8 mouse cellular contexts compared by ENCODE assay signal in genomic region chr7:87584281-87584701, GRCm38 (mm10). TPM values are rescaled to one million over a fixed set of nuclear protein-coding genes. Genes with fewer than 3 reads are reported as not detected.
DNase-seq lines count a peak whose midpoint lies in the region; ATAC-seq and TF ChIP-seq lines count a peak whose summit lies in the region.

No protein-coding gene starts in this region.

- under 1% methylated on average over 28 of the region's 28 CpGs for WGBS in hindbrain, postnatal 0 days
- 0% methylated on average over 28 of the region's 28 CpGs for WGBS in stomach, postnatal 0 days

- H3K4me1 ChIP-seq in hindbrain, postnatal 0 days (ENCODE audit: insufficient read depth, low read length) = no peaks in the 10 kb centered on the region
- H3K4me1 ChIP-seq in stomach, postnatal 0 days (replicated peaks; ENCODE audit: control insufficient read depth, insufficient read depth) = no peaks in the 10 kb centered on the region

- peak overlapping the region; percentile 72 for H3K4me2 ChIP-seq in hindbrain, postnatal 0 days (ENCODE audit: low read depth, low read length)
- H3K4me2 ChIP-seq in stomach, postnatal 0 days (replicated peaks; ENCODE audit: low read depth) = no peak overlapping the region

- peak; percentile 1 to 4 for DNase-seq in kidney, postnatal 4 days
- no peak for DNase-seq in kidney, postnatal 10 days
- DNase-seq in embryo, embryonic 9.5 days (ENCODE audit: extremely low spot score) = peak; percentile 60
- DNase-seq in hindbrain, postnatal 0 days (ENCODE audit: low spot score) = peak; percentile 86
- peak; percentile 46 for DNase-seq in mesoderm, embryonic 11.5 days (ENCODE audit: low read depth, low spot score)
- DNase-seq in stomach, postnatal 0 days (ENCODE audit: low spot score) = peak; percentile 14
- no peak for DNase-seq in urinary bladder, postnatal 25 days (ENCODE audit: low spot score)
- no peak for DNase-seq in thymus, postnatal 10 days (ENCODE audit: low spot score in 2 of 2)

- no peaks in the 10 kb centered on the region for H3K27me3 ChIP-seq in hindbrain, postnatal 0 days (ENCODE audit: insufficient read depth, low read length)
- H3K27me3 ChIP-seq in stomach, postnatal 0 days (ENCODE audit: control insufficient read depth, insufficient read depth, low read length) = no peaks in the 10 kb centered on the region; the same call in 1 of the 2 replicates

- TF ChIP-seq EP300 in stomach, postnatal 0 days (optimal IDR thresholded peaks at IDR 0.05) = no peak

- H3K27ac ChIP-seq in hindbrain, postnatal 0 days = peak overlapping the region; percentile 78
- H3K27ac ChIP-seq in stomach, postnatal 0 days (replicated peaks) = no peak overlapping the region

- peak; percentile 95 for ATAC-seq in hindbrain, postnatal 0 days
- ATAC-seq in stomach, postnatal 0 days (ENCODE audit: low FRiP score, low TSS enrichment) = no peak

- no peaks in the 10 kb centered on the region for H3K36me3 ChIP-seq in hindbrain, postnatal 0 days (ENCODE audit: insufficient read depth, low read length)
- H3K36me3 ChIP-seq in stomach, postnatal 0 days (ENCODE audit: control insufficient read depth, insufficient read depth, low read length) = no peaks in the 10 kb centered on the region

- H3K9ac ChIP-seq in hindbrain, postnatal 0 days (replicated peaks; ENCODE audit: low read length) = peak overlapping the region; percentile 53
- no peak overlapping the region for H3K9ac ChIP-seq in stomach, postnatal 0 days (ENCODE audit: low read length)

- H3K9me3 ChIP-seq in hindbrain, postnatal 0 days (ENCODE audit: low read length) = no peaks in the 10 kb centered on the region
- no peaks in the 10 kb centered on the region for H3K9me3 ChIP-seq in stomach, postnatal 0 days (ENCODE audit: control insufficient read depth, low read length)

- peak; percentile 19; the same call in 1 of the 2 replicates for TF ChIP-seq CTCF in hindbrain, postnatal 0 days (IDR thresholded peaks at IDR 0.05; ENCODE audit: low read depth)
- no peak for TF ChIP-seq CTCF in stomach, postnatal 0 days (IDR thresholded peaks at IDR 0.05; ENCODE audit: low read depth)

- peak overlapping the region; percentile 56 for H3K4me3 ChIP-seq in hindbrain, postnatal 0 days (ENCODE audit: low read length)
- no peak overlapping the region for H3K4me3 ChIP-seq in stomach, postnatal 0 days (ENCODE audit: low read depth, low read length)

RNA-seq across cellular contexts. Expression of gene Grm5, which starts 0.3 kb away (rescaled TPM):
- 160 and 179 TPM in 2 replicates for total RNA-seq in hindbrain, postnatal 0 days (2014; rRNA removed)
- polyA plus RNA-seq in hindbrain, postnatal 0 days (2015; fragmentation: Nextera tagmentation; extraction: Ambion mirVana) = 54.8 and 57.9 TPM in 2 replicates
- polyA plus RNA-seq in stomach, postnatal 0 days (2015; fragmentation: Nextera tagmentation; extraction: Ambion mirVana) = 0.02 TPM in 1 of 2 replicates, not detected in the other

Comparison
In these comparisons a context has a peak if more than half of its experiments do, and no peak if none do; other contexts are left out.
1. DNase-seq: peak in kidney, postnatal 4 days (2 of 2), embryo, embryonic 9.5 days (single experiment), hindbrain, postnatal 0 days (single experiment), mesoderm, embryonic 11.5 days (single experiment) and stomach, postnatal 0 days (single experiment); none in kidney, postnatal 10 days (single experiment), urinary bladder, postnatal 25 days (single experiment) and thymus, postnatal 10 days (0 of 2).
2. RNA of gene Grm5, which starts 0.3 kb away (polyA plus RNA-seq): 54.8 to 57.9 TPM in hindbrain, postnatal 0 days; 0.02 TPM in stomach, postnatal 0 days; every median in the first group is over 10 times any median in the second.